Mouse (Mus musculus) monocyte, adult 5-6 weeks (primary cell): ENCODE results near the gene Trmt112. TPM values are rescaled to one million over a fixed set of nuclear protein-coding genes. Genes with fewer than 3 reads are reported as not detected.

Experiments used
- ATAC-seq: fragments of 153-309, 156-312 bp; replicated peaks from 2 replicates; pipeline ENCODE4 v1.8.0; 2017; ENCODE audit warnings: mild to moderate bottlenecking; ENCODE audit not compliant: low TSS enrichment, insufficient number of reproducible peaks, severe bottlenecking, poor library complexity, low FRiP score
- total RNA-seq: library from RNA; stranded (forward); fragments of 200-1000, 200-491, 200-594 nt; gene quantifications from 3 replicates; pipeline ENCODE4 v1.2.3, GENCODE M21; 2017

Gene Trmt112
- total RNA-seq, 1 experiment from 2014 or later = 85.6 TPM

DNA sequence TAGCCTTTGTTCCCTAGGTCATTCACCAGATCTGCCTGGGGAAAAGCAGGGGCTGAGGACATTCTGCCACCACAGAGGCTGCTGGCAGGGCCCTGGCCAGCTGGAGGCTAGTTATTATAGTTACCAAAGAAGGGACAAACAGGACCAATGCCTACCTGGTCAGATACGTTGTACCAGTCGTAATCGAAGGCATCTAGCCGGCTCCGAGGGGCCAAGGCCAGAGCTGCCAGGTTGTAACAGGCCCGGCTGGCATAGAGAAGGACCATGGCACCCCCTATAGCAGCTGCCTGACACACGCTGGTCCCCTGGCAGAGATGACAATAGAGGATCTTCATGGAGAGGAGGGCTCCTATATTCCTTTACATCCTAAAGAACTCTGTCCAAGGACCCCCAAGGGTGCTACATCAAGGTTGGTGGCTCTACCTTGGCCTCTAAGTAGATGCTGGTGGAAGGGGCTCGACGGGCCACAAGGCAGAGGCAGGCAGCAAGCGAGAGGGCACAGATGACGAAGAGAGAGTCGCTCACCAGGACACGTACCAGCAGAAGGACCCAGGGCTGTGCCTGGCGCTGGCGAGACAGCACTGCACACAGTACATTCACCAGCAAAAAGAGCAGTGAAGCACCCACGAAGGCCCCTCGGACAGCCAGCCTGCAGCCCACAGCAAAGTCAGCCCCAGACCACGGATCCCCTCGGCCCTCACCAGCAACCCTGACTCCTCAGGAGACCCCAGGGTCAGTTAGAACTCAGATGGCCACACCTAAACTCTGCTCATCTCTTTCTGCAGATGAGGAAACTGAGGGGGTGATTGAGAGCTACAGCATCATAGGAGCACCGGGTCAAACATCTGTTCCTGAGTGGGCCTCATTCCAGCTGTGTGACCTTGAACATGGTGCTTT, 29.9 kb downstream of the Trmt112 start:
- ATAC-seq = no peak

DNA sequence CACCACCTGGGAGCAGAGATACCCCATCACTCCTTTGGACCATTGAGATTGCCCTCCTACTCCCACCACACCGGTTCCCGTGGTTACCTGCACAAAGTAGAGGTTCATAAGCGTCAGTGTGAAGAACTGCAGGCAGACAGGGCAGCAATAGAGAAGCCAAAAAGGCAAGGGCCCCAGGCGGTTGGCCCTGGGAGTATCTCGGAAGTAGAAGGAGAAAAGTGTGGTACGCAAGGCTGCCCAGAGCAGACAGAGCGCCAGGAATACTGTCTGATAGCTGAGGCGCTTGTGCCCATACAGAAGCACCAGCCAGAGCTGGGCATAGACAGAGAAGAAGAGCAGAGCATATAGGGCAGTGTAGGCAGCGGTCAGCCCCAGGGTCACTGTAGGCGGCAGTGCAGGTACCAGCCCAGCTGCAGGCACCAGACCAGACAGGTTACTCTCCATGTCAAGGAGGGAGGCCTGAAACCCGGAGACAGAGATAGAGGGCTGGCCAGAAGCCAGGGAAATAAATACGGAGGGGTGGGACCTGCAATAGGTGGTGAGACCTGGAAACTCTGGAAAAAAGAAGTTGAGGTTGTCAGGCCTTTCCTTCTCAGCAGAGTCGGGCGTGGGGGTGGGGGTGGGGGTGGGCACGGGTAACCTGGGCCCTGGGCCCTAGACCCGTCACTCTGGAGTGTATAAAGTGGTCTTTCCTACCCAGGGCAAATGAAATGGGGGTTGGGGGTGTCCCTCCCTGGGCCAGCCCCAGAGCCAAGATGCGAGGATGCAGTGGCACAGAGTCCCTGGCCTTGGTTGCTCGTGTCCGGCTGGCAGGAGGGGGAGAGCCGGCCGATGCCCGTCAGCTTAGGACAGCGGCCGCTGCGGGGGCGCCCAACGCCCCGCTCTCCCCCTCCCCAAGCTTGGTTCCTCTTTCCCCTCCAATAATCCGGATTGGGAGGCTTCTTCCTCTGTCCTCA, 31.2 kb downstream of the Trmt112 start:
- no peak for ATAC-seq

DNA sequence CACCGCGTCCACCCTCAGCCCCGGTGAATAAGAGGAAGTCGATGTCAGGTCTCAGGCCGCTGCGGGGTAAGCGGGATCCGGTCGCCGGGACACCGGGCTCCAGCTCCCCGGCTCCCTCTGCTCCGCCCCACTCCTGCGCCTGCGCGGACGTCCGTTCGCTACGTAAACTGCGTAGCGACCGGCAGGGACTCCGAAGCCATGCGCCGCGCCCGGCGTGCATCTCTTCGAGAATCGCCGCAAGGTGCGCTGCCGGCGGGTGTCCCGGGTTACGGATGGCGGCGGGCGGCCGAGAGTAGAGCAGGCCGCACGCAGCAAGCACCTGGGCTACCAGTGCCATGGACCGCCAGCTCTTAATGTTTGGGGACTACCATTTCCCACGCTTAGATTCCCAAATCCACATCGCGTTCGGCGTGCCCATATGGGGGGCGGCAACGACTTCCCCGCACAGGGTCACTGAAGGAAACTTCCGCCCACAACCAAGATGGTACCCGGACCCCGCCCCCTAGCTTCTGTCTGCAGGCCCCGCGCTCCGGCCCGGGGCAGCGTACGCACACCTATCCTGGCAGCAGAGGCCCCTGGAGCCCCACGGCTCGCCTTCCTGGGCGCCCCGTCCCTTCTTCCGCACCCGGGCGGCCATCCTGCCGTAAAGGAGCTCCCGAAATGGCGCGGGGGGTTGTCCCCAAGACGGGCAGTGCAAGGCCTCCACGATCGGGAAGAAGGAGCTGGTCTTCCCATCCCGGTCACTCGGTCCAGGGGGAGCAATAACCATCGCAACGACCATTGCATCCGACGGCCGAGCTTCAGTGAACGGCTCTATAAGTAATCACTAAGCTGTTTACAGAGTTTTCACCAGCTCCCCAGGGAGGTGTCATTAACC, 32.1 kb downstream of the Trmt112 start, which contains the start of gene Bad:
TSS of gene Bad (plus strand) at position 490 of the 877 bp plus-strand sequence.
- peak; percentile 53 for ATAC-seq

DNA sequence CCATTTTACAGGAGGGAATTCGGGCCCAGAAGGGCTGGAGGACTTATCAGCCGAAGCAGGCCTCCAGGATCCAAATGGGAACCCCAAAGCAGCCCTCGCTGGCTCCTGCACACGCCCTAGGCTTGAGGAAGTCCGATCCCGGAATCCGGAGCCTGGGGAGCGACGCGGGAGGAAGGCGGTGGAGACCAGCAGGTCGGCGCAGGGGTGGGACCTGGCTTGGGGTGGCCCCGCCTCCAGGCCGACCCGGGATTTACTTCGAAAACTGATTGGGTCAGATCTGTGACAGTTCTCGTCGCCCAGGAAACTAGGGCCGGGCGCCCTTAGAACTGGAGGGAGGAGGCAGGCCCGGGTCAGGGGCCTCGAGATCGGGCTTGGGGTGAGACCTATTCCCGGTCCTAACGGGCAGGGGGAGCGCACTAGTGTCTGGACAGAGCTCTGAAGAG, 32.8 kb downstream of the Trmt112 start, which contains the start of gene Gpr137:
TSS of gene Gpr137 (minus strand) at position 232 of the 443 bp plus-strand sequence.
- ATAC-seq = peak; percentile 75

DNA sequence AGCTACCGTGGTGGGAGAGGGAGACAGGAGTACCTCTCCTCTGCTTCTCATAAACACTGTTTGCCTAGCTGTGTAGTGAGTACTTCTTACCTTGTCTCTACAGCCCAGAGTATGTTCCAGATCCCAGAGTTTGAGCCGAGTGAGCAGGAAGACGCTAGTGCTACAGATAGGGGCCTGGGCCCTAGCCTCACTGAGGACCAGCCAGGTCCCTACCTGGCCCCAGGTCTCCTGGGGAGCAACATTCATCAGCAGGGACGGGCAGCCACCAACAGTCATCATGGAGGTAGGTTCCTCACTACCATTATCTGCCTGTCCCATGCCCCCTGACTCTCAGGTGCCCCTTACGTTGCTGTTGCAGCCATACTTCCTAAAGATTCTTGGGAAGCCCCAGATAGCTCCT, 33.3 kb downstream of the Trmt112 start:
- ATAC-seq = no peak

DNA sequence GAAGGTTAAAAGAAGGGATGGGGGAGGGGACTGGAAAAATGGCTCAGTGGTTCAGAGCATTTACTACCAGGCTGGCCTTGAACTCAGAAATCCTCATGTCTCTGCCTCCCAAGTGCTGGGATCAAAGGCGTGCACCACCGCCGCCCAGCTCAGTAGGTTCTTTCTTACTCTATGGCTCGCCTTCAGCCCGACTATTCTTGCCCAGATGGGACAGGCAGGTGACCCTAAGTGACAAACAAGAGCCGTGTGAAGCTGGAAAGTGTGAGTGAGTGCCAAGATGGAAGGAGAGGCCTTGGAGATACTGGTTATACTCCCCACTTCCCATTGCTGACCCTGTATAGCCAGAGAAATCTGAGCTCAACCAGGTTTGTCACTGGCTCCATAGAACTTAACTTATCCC, 34.2 kb downstream of the Trmt112 start:
- no peak for ATAC-seq

DNA sequence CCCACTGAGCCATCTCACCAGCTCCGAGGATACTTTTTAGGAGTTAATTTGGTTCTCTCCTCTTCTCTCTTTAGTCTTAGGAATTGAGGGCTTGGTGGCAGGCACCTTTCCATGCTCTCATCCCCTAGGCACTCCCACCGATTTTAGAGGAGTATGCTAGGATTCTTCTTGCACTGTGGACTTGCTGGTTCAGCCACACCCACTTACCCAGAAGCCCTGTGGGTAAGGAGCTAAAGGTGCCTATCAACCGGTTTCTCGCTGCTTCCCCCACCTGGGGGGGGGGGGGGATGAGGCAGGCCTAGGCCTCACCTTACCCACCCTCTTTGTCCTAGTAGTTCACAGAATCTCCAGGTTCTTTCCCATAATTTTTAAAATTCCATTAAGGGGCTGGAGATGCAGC, 38.2 kb downstream of the Trmt112 start:
- ATAC-seq = no peak

DNA sequence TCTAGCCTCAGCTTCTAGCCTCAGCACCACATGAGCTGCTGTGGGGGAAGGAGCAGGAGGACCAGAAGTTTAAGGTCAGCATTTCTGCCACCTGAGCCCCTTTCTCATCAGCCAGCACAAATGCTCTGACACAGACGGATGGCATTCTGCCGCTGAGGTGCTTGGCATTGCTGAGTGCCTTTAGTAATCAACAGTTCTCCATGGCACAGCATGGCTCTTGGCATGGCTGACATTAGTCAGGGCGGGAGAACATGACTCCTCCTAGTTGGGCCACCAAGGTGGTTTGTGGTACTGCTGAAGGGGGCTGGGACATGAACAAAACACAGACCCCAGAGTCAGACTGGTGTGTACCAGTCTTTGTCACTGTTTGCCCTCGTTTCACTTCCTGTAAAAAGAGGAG, 38.7 kb downstream of the Trmt112 start:
- no peak for ATAC-seq

DNA sequence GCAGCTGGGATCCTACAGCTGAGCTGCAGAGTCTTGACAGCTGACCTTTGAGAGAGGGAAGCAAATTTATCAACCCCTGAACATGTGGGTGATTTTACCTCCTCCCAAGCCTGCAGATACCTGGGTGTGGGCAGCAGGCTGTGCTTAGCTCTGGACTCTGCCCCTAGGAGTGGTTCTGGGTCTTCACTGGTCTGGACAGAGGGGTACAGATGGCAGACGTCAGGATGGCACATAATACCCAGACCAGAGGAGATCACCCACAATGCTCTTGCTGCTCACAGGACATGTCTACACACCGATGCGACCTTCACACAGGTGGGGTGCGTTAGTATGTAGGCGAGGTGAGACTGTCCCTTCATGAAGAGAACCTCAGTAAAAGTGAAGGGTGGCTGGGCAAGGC, 40.0 kb downstream of the Trmt112 start:
- no peak for ATAC-seq

DNA sequence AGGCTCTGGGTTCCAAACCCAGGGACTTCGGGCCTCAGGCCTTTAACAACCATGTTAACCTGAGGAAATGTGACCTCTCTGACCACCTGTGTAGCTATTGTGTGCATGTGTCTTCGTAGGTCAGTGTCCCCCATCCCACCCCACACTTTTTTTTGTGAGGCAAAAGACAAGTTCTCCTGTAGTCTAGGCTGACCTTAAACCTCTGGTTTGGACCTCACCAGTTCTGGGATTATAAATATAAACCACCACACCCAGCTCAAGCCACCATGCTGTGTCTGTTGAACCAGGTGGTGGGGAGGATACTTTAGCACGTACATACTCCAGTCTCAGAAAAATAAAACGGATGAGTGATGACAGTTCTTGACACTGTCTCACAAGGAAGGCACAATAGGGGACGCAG, 40.5 kb downstream of the Trmt112 start:
- ATAC-seq = no peak

DNA sequence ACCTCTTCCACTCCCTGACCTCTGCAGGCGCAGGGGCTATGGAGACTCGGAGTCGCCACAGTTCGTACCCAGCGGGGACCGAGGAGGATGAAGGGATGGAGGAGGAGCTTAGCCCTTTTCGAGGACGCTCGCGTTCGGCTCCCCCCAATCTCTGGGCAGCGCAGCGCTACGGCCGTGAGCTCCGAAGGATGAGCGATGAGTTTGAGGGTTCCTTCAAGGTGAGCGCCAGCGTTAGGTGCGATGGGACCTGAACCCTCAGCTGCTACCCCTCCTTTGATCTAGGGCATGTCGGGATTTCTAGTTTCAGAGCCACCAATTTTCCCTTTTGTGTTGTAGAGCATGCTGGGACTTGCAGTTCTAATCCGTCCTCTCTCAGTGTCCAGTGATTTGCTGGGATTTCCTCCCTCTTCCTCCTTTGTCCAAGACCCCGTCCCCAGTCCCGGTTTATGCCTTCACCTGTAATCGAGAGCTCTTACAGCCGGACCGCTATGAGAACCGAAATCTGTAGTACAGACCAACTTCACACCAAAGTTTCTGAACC, 41.2 kb downstream of the Trmt112 start:
- ATAC-seq = 0 out of 2 replicates have a peak, but pooled peaks have one; percentile 1

DNA sequence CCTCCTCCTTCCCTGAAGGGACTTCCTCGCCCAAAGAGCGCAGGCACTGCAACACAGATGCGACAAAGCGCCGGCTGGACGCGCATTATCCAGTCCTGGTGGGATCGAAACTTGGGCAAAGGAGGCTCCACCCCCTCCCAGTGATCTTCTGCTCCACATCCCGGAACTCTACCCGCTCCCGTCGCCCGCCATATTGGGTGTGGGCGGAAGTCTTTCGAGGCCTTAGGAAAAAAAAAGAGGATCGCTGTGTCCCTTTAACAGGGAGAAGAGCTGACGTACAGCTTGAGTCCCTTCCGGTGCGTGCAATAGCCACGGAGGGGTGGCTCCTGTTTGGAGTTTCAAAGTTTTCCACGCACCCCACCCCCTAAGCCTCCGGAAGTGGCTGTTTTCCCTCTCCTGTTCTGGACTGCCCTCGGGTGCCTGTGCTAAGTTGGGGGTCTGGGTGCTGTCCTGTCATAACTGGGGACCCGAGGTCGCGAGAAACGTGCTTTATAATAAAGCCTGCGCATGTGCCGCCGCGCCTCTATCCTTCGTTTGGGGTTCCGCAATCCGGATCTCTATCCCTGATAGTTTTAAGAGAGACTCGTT, 42.0 kb downstream of the Trmt112 start:
- peak; percentile 77 for ATAC-seq

DNA sequence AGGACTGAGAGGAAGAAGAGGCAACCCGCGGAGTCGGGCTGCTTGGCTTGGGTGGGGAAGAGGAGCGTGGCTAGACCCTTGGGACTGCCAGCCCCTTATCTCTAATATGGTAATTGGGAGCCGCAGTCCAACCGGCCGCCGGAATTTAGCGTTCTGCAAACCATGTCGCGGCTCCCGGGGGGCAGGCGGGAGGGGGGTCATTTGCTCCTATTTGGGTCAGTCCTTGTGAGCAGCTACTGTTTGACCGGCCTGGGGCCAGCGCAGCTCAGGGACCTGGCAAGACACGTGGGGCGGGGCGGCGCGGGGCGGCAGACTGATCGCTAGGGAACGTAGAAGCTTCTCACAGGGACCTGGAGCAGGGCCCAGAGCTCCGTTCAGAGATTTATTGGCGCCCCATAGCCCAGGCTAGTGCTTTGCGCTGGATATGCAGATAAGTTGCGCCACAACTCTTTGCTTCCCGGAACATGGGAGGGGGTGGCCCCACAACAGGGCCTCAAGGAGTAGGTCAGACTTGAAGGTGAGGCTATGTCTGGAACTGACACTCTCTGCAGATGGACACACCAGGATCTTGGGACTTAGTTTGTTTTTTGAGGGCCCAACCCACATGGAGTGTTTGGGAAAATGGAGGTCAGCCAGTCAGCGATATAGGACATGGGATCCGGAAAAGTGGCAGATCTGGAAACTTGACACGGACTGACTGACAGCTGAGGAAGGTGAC, 42.7 kb downstream of the Trmt112 start:
- ATAC-seq = 0 out of 2 replicates have a peak, but pooled peaks have one; percentile 7

DNA sequence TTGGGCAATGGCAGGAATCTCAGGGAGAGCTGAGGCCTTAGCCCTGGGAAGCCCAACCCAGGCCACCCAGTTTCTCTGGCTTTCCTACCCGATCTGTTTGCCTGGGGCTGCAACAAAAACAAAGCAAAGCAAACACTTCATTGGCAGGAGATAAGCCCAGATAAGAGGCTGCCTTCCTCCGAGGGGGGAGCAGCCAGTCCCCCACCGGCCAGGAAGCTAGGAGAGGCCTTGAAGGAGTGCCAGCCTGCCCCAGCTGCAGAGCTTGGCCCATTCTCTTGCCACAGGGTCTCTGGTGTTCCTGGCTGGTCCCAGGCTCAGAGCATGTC, 43.2 kb downstream of the Trmt112 start:
- no peak for ATAC-seq

DNA sequence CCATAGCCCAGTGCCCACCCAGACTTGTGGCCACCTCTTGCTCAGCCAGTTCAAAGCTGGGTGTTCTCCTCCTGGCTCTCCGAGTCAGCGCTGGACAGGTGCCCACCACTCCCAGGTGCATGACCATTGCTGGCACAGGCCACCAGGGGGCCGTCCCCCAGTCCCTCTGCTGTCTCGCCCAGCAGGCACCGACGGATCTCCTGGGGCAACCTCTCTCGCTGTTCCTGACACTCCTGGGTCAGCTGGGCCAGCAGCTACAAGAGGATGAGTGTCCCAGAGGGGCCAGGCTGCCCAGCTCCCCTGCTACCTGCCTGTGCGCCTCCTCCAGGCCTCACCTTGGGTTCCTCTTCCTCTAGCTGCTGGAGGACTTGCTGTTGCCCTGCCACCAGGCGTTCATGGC, 44.5 kb downstream of the Trmt112 start:
- ATAC-seq = no peak

DNA sequence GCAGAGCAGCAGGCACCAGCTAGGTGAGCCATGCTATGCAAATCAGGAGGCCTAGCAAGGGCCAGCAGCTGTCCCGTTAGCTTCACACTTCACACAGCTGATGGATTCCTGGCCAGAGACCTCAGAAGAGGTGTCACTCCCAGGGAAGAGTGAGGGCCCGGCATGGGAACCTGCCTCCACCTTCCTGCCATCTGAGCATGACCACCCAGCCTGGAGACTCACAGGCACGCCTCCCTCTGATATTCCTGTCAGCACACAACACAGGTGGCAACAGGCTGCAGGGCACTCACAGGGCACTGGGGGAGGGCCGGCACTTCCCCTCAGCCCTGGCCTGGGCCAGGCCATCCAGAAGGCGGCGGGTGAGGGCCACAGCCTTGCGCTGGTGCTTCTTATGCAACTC, 45.9 kb downstream of the Trmt112 start:
- ATAC-seq = no peak

DNA sequence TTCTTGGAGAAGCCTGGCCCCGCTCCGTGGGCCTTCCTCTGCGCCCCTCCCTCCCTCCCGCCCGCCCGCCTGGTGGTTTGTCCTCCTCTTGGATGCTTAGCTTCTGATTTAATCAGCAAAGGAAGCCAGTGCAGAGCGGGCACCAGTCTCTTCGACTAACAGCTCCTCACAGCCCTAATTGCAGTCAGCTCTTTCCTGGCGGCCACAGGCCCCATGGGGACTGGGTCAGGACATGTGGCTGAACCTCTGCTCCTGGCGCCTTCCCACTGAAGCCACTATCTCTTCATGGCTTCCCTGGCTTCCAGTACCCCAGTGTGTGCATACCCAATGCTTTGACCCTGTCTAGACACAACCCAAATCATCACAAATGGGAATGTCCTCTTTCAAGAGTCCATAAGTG, 47.0 kb downstream of the Trmt112 start:
- ATAC-seq = no peak
